Mouse (Mus musculus): ENCODE measurements around the gene Cep68. TPM values are rescaled to one million over a fixed set of nuclear protein-coding genes. Genes with fewer than 3 reads are reported as not detected.
"Not testable (repeated sequence)": the region's sequence is repeated elsewhere in the genome, so short reads cannot be mapped to it uniquely, and the experiment has no call there.

Cep68 gene
- polyA plus RNA-seq, 1 experiment from 2014 or later: 46.9 TPM

DNA sequence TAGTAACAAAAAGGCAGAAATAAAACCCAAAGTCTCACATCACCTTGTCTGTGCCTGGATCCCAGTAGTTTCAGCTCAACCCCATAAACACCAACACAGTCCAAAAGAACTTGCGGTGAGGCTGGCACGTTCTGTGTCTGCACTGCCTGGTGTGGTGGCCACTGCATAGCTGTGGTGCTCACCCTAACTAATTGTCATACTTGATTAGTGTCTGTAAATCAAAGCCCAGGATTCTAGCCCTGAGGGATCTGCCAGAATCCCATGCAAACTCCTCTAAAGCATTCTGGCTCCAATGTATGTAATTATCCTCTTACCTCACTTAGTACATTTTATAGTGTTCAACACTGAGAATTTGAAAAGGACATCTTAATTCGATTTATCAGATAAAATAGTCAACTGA lies 11.3 kb downstream of the Cep68 start:
- Histone ChIP-seq H3K27ac (replicated peaks) (no peak overlapping the region), H3K27me3 (replicated peaks; ENCODE audit: low read depth, poor library complexity, severe bottlenecking) (no peaks in the 10 kb centered on the region), H3K36me3 (replicated peaks) (peaks cover 95% of the 10 kb centered on the region), H3K4me1 (peaks cover 9% of the 10 kb centered on the region), H3K9me3 (no peaks in the 10 kb centered on the region), H3K4me3 (no peak overlapping the region)
- 93% methylated on average over 3 of the region's 3 CpGs for WGBS
- DNase-seq (ENCODE audit: low spot score): no peak

DNA sequence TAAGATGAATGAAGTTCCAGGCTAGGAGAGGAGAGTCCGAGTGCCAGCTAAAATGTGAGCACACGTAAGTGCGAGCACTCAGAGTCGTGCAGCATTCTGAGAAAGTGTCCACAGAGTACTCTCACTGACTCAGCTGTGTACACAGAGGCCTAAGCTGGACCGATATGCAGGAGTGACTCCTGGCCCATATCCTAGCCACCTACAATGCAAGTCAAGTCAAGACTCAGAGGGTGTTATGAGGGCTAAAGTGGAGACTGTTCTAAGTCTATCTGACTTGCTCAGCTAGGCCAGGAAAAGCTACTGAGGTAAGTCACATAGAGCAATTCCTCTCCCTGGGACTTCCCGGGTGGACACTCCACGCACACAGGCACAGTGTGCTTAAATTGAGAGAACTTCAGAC lies 12.2 kb downstream of the Cep68 start:
- H3K27ac ChIP-seq (replicated peaks): no peak overlapping the region
- no peak for DNase-seq (ENCODE audit: low spot score)
- no peak overlapping the region for H3K4me3 ChIP-seq
- whole genome bisulfite sequencing: 93% methylated on average over 7 of the region's 7 CpGs
- H3K36me3 ChIP-seq (replicated peaks): peaks cover 99% of the 10 kb centered on the region
- no peaks in the 10 kb centered on the region for H3K27me3 ChIP-seq (replicated peaks; ENCODE audit: low read depth, poor library complexity, severe bottlenecking)
- H3K9me3 ChIP-seq: no peaks in the 10 kb centered on the region
- H3K4me1 ChIP-seq: 0 out of 2 replicates have a peak, but pooled peaks cover 3% of the 10 kb centered on the region

DNA sequence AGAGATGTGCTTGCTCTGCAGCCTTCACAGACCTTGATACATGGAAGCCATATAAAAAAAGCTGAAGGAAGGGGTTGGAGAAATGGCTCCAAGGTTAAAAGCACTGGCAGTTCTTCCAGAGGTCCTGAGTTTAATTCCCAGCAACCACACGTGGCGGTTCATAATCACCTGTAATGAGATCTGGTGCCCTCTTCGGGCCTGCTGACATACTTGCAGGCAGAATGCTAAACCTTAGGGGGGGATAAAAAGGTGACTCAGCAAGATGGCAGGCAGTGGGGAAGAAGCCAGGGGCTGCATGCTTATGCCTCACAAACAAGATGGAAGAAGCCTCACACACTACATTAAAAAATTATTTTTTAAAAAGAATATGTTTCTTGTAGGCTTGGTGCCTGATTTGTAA lies 15.0 kb downstream of the Cep68 start:
- H3K36me3 ChIP-seq (replicated peaks): peaks cover 99% of the 10 kb centered on the region
- 65% methylated on average over 3 of the region's 3 CpGs for WGBS
- no peaks in the 10 kb centered on the region for H3K9me3 ChIP-seq
- H3K4me1 ChIP-seq: peaks cover 5% of the 10 kb centered on the region; the same call in 1 of the 2 replicates
- H3K4me3 ChIP-seq: no peak overlapping the region
- no peaks in the 10 kb centered on the region for H3K27me3 ChIP-seq (replicated peaks; ENCODE audit: low read depth, poor library complexity, severe bottlenecking)
- DNase-seq (ENCODE audit: low spot score): no peak
- no peak overlapping the region for H3K27ac ChIP-seq (replicated peaks)

DNA sequence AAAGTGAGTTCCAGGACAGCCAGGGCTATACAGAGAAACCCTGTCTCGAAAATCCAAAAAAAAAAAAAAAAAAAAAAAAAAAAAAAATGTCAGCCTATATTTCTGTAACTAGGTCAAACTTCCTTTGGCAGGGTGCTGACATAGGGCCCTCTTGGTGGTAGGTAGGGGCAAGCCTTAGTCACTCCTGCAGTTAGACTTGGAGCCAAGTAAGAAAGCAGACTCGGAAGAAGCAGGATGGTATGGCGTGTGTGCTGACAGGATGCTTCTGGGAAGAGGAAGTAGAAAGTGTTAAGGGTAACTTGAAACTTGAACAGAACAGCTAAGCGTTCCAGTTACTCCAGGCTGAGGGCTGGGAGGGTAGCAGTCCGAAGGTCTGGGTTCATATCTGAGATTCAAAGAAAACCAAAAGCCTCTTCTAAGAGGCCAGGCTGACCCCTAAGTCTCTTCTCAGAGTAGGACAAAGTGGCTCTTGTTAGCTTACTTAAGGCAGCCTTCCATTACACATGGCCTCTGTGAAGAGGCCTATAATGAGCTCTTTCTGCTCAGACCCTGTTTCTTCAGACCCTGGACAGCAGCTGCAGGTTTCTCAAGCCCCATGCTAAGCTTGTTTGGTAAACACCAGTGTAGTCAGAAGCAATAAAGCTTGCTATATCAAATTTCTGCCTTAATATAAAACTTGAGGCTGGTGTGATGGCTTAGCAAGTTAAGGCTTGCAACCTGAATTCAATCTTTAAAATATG lies 17.0 kb downstream of the Cep68 start:
- Histone ChIP-seq H3K36me3 (replicated peaks) (peaks cover 100% of the 10 kb centered on the region), H3K4me1 (peaks cover 5% of the 10 kb centered on the region; the same call in 1 of the 2 replicates), H3K27ac (replicated peaks) (no peak overlapping the region), H3K4me3 (no peak overlapping the region), H3K9me3 (no peaks in the 10 kb centered on the region), H3K27me3 (replicated peaks; ENCODE audit: low read depth, poor library complexity, severe bottlenecking) (no peaks in the 10 kb centered on the region)
- no peak for DNase-seq (ENCODE audit: low spot score)
- 59% methylated on average over 5 of the region's 5 CpGs for WGBS

DNA sequence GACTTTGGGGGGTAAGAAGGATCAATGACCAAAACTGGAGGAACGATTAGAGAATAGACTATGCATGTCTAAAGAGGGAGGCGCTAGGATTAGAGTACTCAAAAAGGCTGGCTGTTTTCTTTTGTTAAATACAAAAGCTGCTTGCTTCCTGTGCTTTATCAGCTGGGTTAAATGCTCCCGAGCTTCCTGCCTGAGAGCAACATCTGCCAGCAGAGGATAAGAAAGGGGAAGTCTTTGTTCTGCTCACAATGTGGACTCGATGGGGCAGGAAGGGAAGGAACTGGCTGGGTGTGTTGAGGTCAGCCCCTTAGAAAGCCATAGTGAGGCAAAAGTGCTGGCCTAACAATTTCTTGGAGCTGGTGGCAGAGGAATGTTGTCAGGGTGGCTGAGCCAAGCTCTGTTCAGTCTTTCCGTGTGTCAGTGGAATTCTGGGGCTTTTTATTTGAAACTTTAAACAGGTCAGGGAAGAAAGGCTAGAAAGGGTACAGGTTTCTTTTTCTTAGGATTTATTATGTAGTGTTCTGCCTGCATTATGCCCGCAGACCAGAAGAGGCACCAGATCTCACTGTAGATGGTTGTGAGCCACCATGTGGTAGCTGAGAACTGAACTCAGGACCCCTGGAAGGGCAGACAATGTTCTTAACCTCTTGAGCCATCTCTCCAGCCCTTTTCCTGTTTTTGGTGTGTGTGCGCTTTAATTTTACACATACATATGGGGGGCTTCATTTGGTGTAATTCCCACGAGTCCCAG lies 17.9 kb downstream of the Cep68 start:
- 48% methylated on average over 8 of the region's 8 CpGs for WGBS
- H3K27me3 ChIP-seq (replicated peaks; ENCODE audit: low read depth, poor library complexity, severe bottlenecking): no peaks in the 10 kb centered on the region
- peak overlapping the region; percentile 8; the same call in 1 of the 2 replicates for H3K27ac ChIP-seq (replicated peaks)
- H3K9me3 ChIP-seq: no peaks in the 10 kb centered on the region
- H3K36me3 ChIP-seq (replicated peaks): peaks cover 96% of the 10 kb centered on the region
- peaks cover 5% of the 10 kb centered on the region; the same call in 1 of the 2 replicates for H3K4me1 ChIP-seq
- peak; percentile 40 for DNase-seq (ENCODE audit: low spot score)
- no peak overlapping the region for H3K4me3 ChIP-seq

DNA sequence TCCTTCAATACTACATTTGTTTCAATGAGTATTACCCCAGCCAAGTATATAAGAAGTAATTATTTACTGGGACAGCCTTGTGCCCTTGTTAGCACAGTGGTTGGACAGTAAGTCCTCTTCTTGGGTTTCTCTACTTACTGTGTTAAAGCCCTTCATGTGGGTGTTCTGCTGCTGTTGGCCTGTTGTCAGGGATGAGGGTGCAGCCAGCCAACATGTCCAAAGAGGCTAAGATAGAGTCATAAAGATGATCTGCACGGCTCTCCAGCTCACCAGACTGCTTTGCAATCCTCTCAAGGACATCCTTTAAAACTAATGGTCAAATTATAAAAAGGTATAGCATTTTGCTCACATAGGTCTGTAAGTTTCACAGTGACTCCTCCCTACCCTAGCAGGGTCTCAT lies 18.9 kb downstream of the Cep68 start:
- Histone ChIP-seq H3K4me3 (no peak overlapping the region), H3K27ac (replicated peaks) (no peak overlapping the region), H3K36me3 (replicated peaks) (peaks cover 96% of the 10 kb centered on the region), H3K27me3 (replicated peaks; ENCODE audit: low read depth, poor library complexity, severe bottlenecking) (no peaks in the 10 kb centered on the region), H3K9me3 (no peaks in the 10 kb centered on the region), H3K4me1 (peaks cover 5% of the 10 kb centered on the region; the same call in 1 of the 2 replicates)
- no peak for DNase-seq (ENCODE audit: low spot score)
- 89% methylated on average over 1 of the region's 1 CpGs for WGBS

DNA sequence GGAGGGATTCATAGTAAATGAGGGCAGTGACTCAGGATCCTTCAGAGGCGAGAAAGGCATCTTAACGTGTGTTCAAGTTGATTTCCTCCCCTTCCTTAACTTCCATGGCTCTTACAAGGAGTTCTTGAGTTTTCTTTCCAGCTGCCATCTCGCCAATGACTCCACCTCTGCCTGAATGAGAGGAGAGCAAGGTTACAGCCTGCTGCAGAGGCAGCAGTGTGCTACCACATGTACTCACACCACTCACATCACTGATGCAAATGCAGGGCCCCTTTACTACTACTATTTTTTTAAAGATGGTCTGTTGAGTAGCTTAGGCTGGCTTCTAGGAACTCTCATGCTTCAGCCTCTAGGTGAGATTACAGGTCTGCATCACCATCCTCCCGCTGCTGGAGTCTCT lies 19.9 kb downstream of the Cep68 start:
- Histone ChIP-seq H3K36me3 (replicated peaks) (peaks cover 96% of the 10 kb centered on the region), H3K27me3 (replicated peaks; ENCODE audit: low read depth, poor library complexity, severe bottlenecking) (no peaks in the 10 kb centered on the region), H3K27ac (replicated peaks) (no peak overlapping the region), H3K4me3 (no peak overlapping the region), H3K4me1 (peaks cover 5% of the 10 kb centered on the region; the same call in 1 of the 2 replicates), H3K9me3 (no peaks in the 10 kb centered on the region)
- no peak for DNase-seq (ENCODE audit: low spot score)
- 91% methylated on average over 4 of the region's 4 CpGs for WGBS

DNA sequence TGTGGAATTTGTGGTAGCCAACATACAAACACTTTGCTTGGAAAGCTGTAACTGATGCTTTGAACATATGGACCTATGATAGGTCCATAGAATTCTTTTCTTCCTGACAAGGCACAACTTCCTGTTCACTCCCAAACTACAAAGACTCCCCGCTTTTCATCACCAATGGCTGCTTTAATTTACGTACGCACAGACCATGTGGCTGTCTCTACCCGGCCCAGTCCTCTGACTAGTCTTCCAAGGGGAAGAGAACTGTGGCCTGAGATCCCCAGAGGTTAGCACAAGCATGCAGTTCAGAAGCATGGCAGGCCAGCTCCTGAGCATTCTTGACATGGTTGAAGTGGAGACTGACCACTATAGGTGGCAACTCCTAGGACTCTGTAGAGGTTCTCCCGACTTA lies 20.6 kb downstream of the Cep68 start:
- peaks cover 96% of the 10 kb centered on the region for H3K36me3 ChIP-seq (replicated peaks)
- no peak overlapping the region for H3K27ac ChIP-seq (replicated peaks)
- no peak for DNase-seq (ENCODE audit: low spot score)
- H3K4me3 ChIP-seq: no peak overlapping the region
- H3K9me3 ChIP-seq: no peaks in the 10 kb centered on the region
- WGBS: 88% methylated on average over 5 of the region's 5 CpGs
- H3K4me1 ChIP-seq: peaks cover 5% of the 10 kb centered on the region; the same call in 1 of the 2 replicates
- H3K27me3 ChIP-seq (replicated peaks; ENCODE audit: low read depth, poor library complexity, severe bottlenecking): no peaks in the 10 kb centered on the region

DNA sequence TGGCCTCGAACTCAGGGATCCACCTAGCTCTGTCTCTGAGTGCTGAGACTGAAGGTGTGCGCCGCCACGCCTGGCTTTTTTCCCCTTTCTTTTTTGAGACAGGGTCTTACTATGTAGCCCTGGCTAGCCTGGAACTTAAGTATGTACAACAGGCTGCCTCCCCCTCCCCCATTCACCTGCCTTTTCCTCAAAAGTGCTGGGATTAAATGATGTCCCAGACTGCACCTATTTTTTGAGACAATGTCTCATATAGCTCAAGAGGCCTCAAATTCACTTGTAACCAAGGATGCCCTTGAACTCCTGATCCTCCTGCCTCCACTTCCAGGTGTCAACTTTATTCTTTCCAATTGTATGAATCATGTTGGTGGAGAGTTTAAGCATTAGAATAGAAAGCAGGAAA lies 23.3 kb downstream of the Cep68 start:
- 86% methylated on average over 4 of the region's 4 CpGs for WGBS
- DNase-seq (ENCODE audit: low spot score): no peak
- Histone ChIP-seq H3K27ac (replicated peaks) (no peak overlapping the region), H3K36me3 (replicated peaks) (peaks cover 93% of the 10 kb centered on the region), H3K4me1 (no peaks in the 10 kb centered on the region), H3K9me3 (no peaks in the 10 kb centered on the region), H3K27me3 (replicated peaks; ENCODE audit: low read depth, poor library complexity, severe bottlenecking) (no peaks in the 10 kb centered on the region), H3K4me3 (no peak overlapping the region)

DNA sequence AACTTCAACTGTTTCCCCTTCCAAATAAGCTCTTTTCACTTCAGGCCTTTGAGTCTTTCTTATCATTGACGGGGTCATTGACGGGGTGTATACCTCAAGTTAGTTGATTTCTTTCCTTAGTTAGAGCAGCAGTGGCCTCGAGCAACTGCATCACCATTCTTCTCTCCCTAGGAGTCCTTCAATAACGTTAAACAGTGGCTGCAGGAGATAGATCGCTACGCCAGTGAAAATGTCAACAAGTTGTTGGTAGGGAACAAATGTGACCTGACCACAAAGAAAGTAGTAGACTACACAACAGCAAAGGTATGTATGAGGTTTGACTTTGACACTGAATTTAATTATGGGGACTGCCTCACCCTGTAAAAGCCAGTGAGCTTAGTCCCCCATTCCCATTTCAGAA lies 25.0 kb downstream of the Cep68 start:
- WGBS: 85% methylated on average over 6 of the region's 6 CpGs

DNA sequence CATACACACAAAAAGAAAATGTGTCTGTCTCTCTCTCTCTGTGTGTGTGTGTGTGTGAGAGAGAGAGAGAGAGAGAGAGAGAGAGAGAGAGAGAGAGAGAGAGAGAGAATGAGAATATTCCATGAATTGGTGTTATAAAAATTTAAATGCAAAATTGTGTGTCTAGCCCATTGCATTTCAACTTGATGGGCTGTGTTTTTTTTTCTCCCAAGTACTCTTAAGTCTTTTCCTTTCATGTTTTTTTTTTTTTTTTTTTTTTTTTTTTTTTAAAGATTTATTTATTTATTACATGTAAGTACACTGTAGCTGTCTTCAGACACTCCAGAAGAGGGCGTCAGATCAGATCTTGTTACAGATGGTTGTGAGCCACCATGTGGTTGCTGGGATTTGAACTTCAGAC lies 27.6 kb downstream of the Cep68 start:
- H3K36me3 ChIP-seq (replicated peaks): peaks cover 95% of the 10 kb centered on the region
- H3K4me1 ChIP-seq; H3K4me3 ChIP-seq; H3K27me3 ChIP-seq (replicated peaks; ENCODE audit: low read depth, poor library complexity, severe bottlenecking); H3K27ac ChIP-seq (replicated peaks); H3K9me3 ChIP-seq; DNase-seq (ENCODE audit: low spot score): not testable (repeated sequence)
- WGBS: 57% methylated on average over 1 of the region's 1 CpGs

More for the DNA sequence above, 25.0 kb downstream of the Cep68 start:
- no peaks in the 10 kb centered on the region for H3K9me3 ChIP-seq
- peaks cover 93% of the 10 kb centered on the region for H3K36me3 ChIP-seq (replicated peaks)
- H3K4me1 ChIP-seq: no peaks in the 10 kb centered on the region
- no peak overlapping the region for H3K4me3 ChIP-seq
- no peak for DNase-seq (ENCODE audit: low spot score)
- H3K27ac ChIP-seq (replicated peaks): no peak overlapping the region
- H3K27me3 ChIP-seq (replicated peaks; ENCODE audit: low read depth, poor library complexity, severe bottlenecking): no peaks in the 10 kb centered on the region

DNA sequence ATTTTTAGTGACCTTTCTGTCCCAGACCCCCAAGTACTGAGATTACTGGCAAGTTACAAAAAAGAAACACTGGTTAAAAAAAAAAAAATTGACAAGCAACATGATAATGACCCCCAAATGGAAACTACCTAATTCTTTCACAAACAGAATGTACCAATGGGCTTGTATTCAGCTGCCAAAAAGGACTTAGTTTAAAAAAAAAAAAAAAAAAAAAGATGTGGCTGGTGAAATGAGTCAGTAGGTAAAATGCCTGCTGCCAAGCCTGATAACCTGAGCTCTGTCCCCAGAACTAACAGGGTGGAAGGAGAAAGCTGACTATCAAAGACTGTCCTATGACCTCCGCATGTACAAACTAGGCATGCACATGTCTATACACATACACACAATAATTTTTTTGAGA lies 32.0 kb downstream of the Cep68 start:
- no peak overlapping the region for H3K27ac ChIP-seq (replicated peaks)
- H3K36me3 ChIP-seq (replicated peaks): peaks cover 72% of the 10 kb centered on the region
- 98% methylated on average over 1 of the region's 1 CpGs for WGBS
- H3K9me3 ChIP-seq: no peaks in the 10 kb centered on the region
- H3K27me3 ChIP-seq (replicated peaks; ENCODE audit: low read depth, poor library complexity, severe bottlenecking): no peaks in the 10 kb centered on the region
- H3K4me3 ChIP-seq: no peak overlapping the region
- no peaks in the 10 kb centered on the region for H3K4me1 ChIP-seq
- no peak for DNase-seq (ENCODE audit: low spot score)

DNA sequence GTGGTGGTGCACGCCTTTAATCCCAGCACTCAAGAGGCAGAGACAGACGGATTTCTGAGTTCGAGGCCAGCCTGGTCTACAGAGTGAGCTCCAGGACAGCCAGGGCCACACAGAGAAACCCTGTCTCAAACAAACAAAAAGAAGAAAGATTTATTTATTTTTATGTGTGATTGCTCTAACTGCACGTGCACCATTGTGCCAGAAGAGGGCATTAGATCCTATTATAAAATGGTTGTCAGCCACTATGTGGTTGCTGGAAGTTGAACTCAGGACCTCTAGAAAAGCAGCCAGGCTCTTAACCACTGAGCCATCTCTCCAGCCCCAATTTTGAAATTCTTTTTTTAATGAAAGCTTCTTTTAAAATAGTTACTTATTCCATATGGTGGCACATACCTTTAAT lies 32.8 kb downstream of the Cep68 start:
- Histone ChIP-seq H3K4me3 (no peak overlapping the region), H3K27me3 (replicated peaks; ENCODE audit: low read depth, poor library complexity, severe bottlenecking) (no peaks in the 10 kb centered on the region), H3K27ac (replicated peaks) (no peak overlapping the region), H3K4me1 (no peaks in the 10 kb centered on the region), H3K9me3 (no peaks in the 10 kb centered on the region), H3K36me3 (replicated peaks) (peaks cover 67% of the 10 kb centered on the region)
- no peak for DNase-seq (ENCODE audit: low spot score)
- 89% methylated on average over 4 of the region's 4 CpGs for WGBS

Measured in embryonic facial prominence, embryonic 10.5 days (tissue).